Mouse (Mus musculus) heart, adult 2 months (tissue): ENCODE results near the gene Ube2e1.

Experiments used
- CTCF ChIP-seq: fragments of 200-600 bp; IDR thresholded peaks from 2 replicates; pipeline ENCODE4 v1.8.1; 2022; ENCODE audit warnings: antibody characterized with exemption, mild to moderate bottlenecking, moderate library complexity
- EP300 ChIP-seq: fragments of 200-500 bp; IDR thresholded peaks from 2 replicates; pipeline ENCODE4 v1.6.1; 2011; ENCODE audit warnings: low read depth, low read length, control low read depth; ENCODE audit not compliant: insufficient read depth
- POLR2A ChIP-seq: fragments of 200-500 bp; IDR thresholded peaks from 2 replicates; pipeline ENCODE4 v1.6.1; 2011; ENCODE audit warnings: mild to moderate bottlenecking, low read depth, low read length, control low read depth; ENCODE audit not compliant: insufficient read depth

- TF ChIP-seq EP300 (no peak), POLR2A (no peak), CTCF (no peak)
These were observed 618 bp downstream of the Ube2e1 start for GRCm38 (mm10) chr14:18330789-18331692.
